Mouse (Mus musculus): ENCODE data around the gene Cfap298. TPM values are rescaled to one million over a fixed set of nuclear protein-coding genes. Genes with fewer than 3 reads are reported as not detected.

Cfap298 gene
- 1.9 and 2.1 TPM in 2 replicates for polyA plus RNA-seq (2012)

- no peaks in the 10 kb centered on the region for H3K27me3 ChIP-seq (ENCODE audit: control insufficient read depth)
- H3K4me1 ChIP-seq (ENCODE audit: control insufficient read depth) = peaks cover 25% of the 10 kb centered on the region
- no peaks in the 10 kb centered on the region for H3K9me3 ChIP-seq (ENCODE audit: control insufficient read depth, low read length)
- TF ChIP-seq GATA1 (IDR thresholded peaks at IDR 0.05; ENCODE audit: low read length) = no peak
- TF ChIP-seq TAL1 (IDR thresholded peaks at IDR 0.05; ENCODE audit: low read length) = no peak
- H3K36me3 ChIP-seq (ENCODE audit: control insufficient read depth) = peaks cover 47% of the 10 kb centered on the region
- H3K4me3 ChIP-seq (replicated peaks) = peak within 1 kb of the TSS; percentile 92
Observed at GRCm38 (mm10) chr16:90934687-90935328, at the start of gene Cfap298. Cfap298 (minus strand) TSS chr16:90935114.

DNA sequence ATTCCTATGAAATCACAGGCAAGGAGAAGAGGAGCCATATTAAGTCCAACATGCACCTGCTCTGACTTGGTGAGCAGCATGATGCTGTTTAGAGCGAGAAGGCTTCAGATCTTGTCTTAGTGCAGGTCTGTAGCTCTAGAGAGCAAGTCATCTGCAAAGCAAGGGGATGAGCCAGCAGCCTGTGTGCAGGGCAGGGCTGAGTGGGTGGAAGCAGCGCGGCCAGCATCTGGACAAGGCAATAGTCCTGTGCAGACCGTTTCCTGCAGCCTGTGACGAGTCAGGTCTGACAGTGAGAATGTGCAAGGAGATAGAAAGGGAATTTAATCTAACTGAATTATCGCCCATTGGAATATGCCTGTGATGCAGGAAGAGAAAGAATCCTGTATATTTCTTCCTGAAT lies 36.1 kb upstream of the Cfap298 start:
- Histone ChIP-seq H3K4me1 (ENCODE audit: control insufficient read depth) (peaks cover 15% of the 10 kb centered on the region), H3K36me3 (ENCODE audit: control insufficient read depth) (peaks cover 96% of the 10 kb centered on the region), H3K27me3 (ENCODE audit: control insufficient read depth) (no peaks in the 10 kb centered on the region), H3K9me3 (ENCODE audit: control insufficient read depth, low read length) (no peaks in the 10 kb centered on the region), H3K4me3 (replicated peaks) (no peak overlapping the region)
- TF ChIP-seq GATA1 (IDR thresholded peaks at IDR 0.05; ENCODE audit: low read length) (no peak), TAL1 (IDR thresholded peaks at IDR 0.05; ENCODE audit: low read length) (no peak)

- H3K4me3 ChIP-seq (replicated peaks) = no peak overlapping the region
- no peak for TF ChIP-seq GATA1 (IDR thresholded peaks at IDR 0.05; ENCODE audit: low read length)
- no peak for TF ChIP-seq TAL1 (IDR thresholded peaks at IDR 0.05; ENCODE audit: low read length)
- no peaks in the 10 kb centered on the region for H3K9me3 ChIP-seq (ENCODE audit: control insufficient read depth, low read length)
- no peaks in the 10 kb centered on the region for H3K27me3 ChIP-seq (ENCODE audit: control insufficient read depth)
- peaks cover 98% of the 10 kb centered on the region for H3K36me3 ChIP-seq (ENCODE audit: control insufficient read depth)
- H3K4me1 ChIP-seq (ENCODE audit: control insufficient read depth) = peaks cover 47% of the 10 kb centered on the region
Observed at GRCm38 (mm10) chr16:90966241-90966640, 31.3 kb upstream of the Cfap298 start.

GRCm38 (mm10) chr16:90964302-90964701 lies 29.4 kb upstream of the Cfap298 start:
- peaks cover 40% of the 10 kb centered on the region for H3K4me1 ChIP-seq (ENCODE audit: control insufficient read depth)
- H3K4me3 ChIP-seq (replicated peaks) = peak overlapping the region; percentile 25
- no peaks in the 10 kb centered on the region for H3K27me3 ChIP-seq (ENCODE audit: control insufficient read depth)
- TF ChIP-seq TAL1 (IDR thresholded peaks at IDR 0.05; ENCODE audit: low read length) (peak; percentile 90), GATA1 (IDR thresholded peaks at IDR 0.05; ENCODE audit: low read length) (peak; percentile 90)
- H3K9me3 ChIP-seq (ENCODE audit: control insufficient read depth, low read length) = no peaks in the 10 kb centered on the region
- H3K36me3 ChIP-seq (ENCODE audit: control insufficient read depth) = peaks cover 98% of the 10 kb centered on the region

DNA sequence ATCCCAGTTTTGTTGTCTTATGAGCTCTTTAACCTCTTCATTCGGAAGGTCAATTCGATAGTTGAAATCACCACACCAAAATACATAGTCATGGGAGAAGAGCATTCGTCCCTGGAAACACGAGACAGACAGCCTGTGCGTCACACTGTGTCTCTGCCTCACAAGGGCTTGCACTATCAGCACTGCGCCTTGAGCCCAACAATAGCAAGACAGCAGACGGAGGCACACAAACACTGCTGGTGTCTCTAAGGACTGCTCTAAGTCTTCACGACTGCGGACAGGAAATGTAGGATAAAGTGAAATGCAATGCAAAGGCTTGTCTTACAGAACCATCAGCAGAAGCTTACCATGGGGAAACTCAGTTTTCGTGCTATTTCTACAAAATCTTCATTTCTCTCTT lies 29.0 kb upstream of the Cfap298 start:
- TF ChIP-seq TAL1 (IDR thresholded peaks at IDR 0.05; ENCODE audit: low read length) (no peak), GATA1 (IDR thresholded peaks at IDR 0.05; ENCODE audit: low read length) (no peak)
- no peaks in the 10 kb centered on the region for H3K9me3 ChIP-seq (ENCODE audit: control insufficient read depth, low read length)
- H3K4me3 ChIP-seq (replicated peaks) = peak overlapping the region; percentile 25
- H3K4me1 ChIP-seq (ENCODE audit: control insufficient read depth) = peaks cover 40% of the 10 kb centered on the region
- H3K36me3 ChIP-seq (ENCODE audit: control insufficient read depth) = peaks cover 98% of the 10 kb centered on the region
- no peaks in the 10 kb centered on the region for H3K27me3 ChIP-seq (ENCODE audit: control insufficient read depth)

DNA sequence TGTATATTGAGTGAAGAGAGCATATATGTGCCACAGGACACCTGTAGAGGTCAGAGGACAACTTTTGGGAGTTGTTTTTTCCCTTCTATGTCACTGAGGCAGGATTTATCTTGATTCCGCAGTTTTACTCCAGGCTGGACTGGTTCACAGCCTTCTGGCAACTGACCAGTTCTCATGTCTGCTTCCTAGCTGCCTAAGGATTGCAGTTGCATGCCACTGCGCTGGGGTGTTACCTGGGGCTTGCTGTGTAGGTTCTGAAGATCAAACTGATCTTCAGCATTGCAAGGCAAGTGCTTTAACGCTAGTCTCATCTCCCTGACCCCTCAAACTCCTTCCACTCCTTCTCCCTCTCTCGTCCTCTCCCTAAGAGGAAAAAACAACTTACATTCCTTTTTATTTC lies 28.3 kb upstream of the Cfap298 start:
- H3K27me3 ChIP-seq (ENCODE audit: control insufficient read depth) = no peaks in the 10 kb centered on the region
- TF ChIP-seq GATA1 (IDR thresholded peaks at IDR 0.05; ENCODE audit: low read length) (no peak), TAL1 (IDR thresholded peaks at IDR 0.05; ENCODE audit: low read length) (no peak)
- H3K9me3 ChIP-seq (ENCODE audit: control insufficient read depth, low read length) = no peaks in the 10 kb centered on the region
- no peak overlapping the region for H3K4me3 ChIP-seq (replicated peaks)
- peaks cover 40% of the 10 kb centered on the region for H3K4me1 ChIP-seq (ENCODE audit: control insufficient read depth)
- peaks cover 99% of the 10 kb centered on the region for H3K36me3 ChIP-seq (ENCODE audit: control insufficient read depth)

- H3K9me3 ChIP-seq (ENCODE audit: control insufficient read depth, low read length) = no peaks in the 10 kb centered on the region
- no peak overlapping the region for H3K4me3 ChIP-seq (replicated peaks)
- H3K27me3 ChIP-seq (ENCODE audit: control insufficient read depth) = no peaks in the 10 kb centered on the region
- H3K4me1 ChIP-seq (ENCODE audit: control insufficient read depth) = peaks cover 12% of the 10 kb centered on the region
- H3K36me3 ChIP-seq (ENCODE audit: control insufficient read depth) = peaks cover 99% of the 10 kb centered on the region
- TF ChIP-seq TAL1 (IDR thresholded peaks at IDR 0.05; ENCODE audit: low read length) (no peak), GATA1 (IDR thresholded peaks at IDR 0.05; ENCODE audit: low read length) (no peak)
Observed at GRCm38 (mm10) chr16:90958301-90959085, 23.6 kb upstream of the Cfap298 start.

DNA sequence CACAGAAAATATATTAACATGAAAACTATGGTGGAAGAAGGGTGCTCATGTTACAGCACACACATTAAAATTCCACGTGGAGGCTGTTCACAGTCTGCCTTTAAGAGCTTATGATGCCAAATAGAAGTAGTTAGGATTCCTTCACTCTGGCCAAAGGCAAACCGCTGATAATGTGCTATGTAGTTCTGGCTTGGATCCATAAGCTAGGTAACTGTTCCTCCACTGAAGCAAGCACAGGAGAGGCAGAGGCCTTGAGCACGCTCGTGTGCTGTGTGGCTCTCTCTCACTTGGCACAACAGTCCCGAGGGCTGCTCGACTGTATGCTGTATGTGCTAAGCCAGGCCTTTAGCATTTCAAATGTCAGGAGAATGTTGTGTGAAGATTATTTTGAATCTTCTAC lies 20.6 kb upstream of the Cfap298 start:
- no peaks in the 10 kb centered on the region for H3K9me3 ChIP-seq (ENCODE audit: control insufficient read depth, low read length)
- no peak overlapping the region for H3K4me3 ChIP-seq (replicated peaks)
- H3K36me3 ChIP-seq (ENCODE audit: control insufficient read depth) = peaks cover 99% of the 10 kb centered on the region
- H3K4me1 ChIP-seq (ENCODE audit: control insufficient read depth) = peaks cover 3% of the 10 kb centered on the region
- H3K27me3 ChIP-seq (ENCODE audit: control insufficient read depth) = no peaks in the 10 kb centered on the region
- TF ChIP-seq TAL1 (IDR thresholded peaks at IDR 0.05; ENCODE audit: low read length) = no peak
- no peak for TF ChIP-seq GATA1 (IDR thresholded peaks at IDR 0.05; ENCODE audit: low read length)

DNA sequence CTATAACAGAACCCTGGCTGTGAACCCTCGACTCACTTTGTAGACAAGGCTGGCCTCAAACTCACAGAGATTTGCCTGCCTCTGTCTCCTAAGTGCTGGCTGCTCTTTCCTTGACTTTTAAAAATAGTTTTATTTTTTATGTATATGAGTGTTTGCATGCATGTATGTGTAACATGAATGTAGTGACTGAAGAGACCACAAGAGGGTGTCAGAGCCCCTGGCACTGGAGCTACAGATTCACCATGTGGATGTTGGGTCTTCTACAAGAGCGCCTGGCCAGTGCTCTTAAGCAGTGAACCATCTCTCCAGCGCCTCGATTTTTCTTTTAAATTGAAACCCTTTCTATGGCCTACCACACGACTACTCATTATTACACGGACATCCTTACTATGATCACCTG lies 18.9 kb upstream of the Cfap298 start:
- Histone ChIP-seq H3K36me3 (ENCODE audit: control insufficient read depth) (peaks cover 99% of the 10 kb centered on the region), H3K4me3 (replicated peaks) (no peak overlapping the region), H3K27me3 (ENCODE audit: control insufficient read depth) (no peaks in the 10 kb centered on the region)

More for the DNA sequence above, 18.9 kb upstream of the Cfap298 start:
- peaks cover 3% of the 10 kb centered on the region for H3K4me1 ChIP-seq (ENCODE audit: control insufficient read depth)
- H3K9me3 ChIP-seq (ENCODE audit: control insufficient read depth, low read length) = no peaks in the 10 kb centered on the region
- TF ChIP-seq GATA1 (IDR thresholded peaks at IDR 0.05; ENCODE audit: low read length) (no peak), TAL1 (IDR thresholded peaks at IDR 0.05; ENCODE audit: low read length) (no peak)

All from erythroblast, embryonic 14.5 days (primary cell).